Mouse (Mus musculus): ENCODE measurements around the gene Enpp3.

Gene Enpp3

DNA sequence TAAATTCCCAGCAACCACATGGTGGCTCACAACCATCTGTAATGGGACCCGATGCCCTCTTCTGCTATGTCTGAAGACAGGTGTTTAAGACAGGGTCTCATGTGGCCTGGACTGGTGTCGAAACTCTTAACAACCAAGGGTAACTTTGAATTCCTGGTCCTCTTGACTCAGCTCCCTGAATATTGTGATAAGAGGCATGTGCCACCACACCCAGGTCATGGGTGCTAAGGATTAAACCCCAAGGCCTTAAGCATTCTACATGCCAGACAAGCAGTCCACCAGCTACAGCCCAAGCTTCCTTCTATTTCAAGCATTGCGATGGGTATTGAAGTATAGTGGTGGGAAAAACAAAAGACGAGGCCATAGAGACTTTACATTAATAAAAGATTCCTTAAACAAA lies 14.5 kb downstream of the Enpp3 start:
- no peak for TF ChIP-seq GATA4 (IDR thresholded peaks at IDR 0.05; ENCODE audit: insufficient replicate concordance, low read length)

GRCm38 (mm10) chr10:24826130-24826529 lies 16.5 kb downstream of the Enpp3 start:
- TF ChIP-seq GATA4 (IDR thresholded peaks at IDR 0.05; ENCODE audit: insufficient replicate concordance, low read length) = no peak

- no peak for TF ChIP-seq GATA4 (IDR thresholded peaks at IDR 0.05; ENCODE audit: insufficient replicate concordance, low read length)
Observed at GRCm38 (mm10) chr10:24825456-24826081, 17.1 kb downstream of the Enpp3 start.

DNA sequence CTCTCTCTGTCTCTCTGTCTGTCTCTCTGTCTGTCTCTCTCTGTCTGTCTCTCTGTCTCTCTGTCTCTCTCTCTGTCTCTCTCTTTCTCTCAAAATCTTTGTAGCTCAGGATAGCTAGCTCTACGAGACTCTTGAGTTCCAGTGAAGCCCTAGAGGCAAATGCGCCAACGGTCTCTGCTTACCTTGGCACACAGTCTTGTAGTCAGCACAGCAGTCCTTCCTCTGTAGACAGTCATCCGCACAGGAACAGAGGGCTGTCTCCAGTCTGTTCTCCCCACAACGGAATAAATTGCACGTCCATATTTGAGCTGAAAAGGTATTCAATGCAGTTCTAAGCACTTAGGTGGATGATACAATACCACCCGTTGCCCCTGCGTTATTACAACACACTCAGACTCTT lies 18.0 kb downstream of the Enpp3 start:
- no peak for TF ChIP-seq GATA4 (IDR thresholded peaks at IDR 0.05; ENCODE audit: insufficient replicate concordance, low read length)

DNA sequence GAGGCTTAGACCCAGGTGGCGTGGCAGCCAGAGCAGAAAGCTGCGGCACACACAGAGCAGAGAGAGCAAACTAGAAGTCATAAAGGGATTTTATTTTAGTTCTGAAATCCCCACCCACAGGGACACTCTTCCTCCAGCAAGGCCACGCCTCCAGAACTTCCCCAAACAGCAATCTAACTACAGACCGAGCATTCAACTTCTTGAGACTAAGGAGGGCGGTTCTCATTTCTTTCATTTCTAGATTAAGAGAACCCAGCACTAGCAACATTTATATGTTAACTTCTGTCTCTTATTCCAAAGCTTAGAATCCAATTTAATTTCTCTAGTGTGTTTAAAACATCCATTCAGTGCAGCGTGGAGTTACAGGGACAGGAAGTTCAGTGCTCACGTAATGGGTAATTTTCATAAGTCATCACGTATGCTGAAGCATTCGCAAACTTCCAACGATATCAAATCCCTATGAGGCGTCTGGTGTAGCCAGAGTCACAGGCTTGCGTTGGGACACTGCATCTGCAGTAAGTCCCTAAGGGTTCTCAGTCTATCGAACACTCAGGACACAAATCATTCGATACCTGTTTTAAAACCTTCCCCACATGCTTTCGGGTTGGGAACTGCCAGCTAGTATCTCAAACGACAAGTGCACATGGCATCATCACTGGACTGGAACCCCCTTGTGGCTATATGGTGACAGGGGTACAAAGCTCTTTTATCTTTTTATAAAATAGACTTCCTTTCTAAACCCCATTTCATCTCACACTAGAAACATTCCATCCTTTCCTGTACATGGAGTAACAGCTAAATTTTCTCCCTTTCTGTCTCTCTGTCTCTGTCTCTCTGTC lies 18.7 kb downstream of the Enpp3 start:
- no peak for TF ChIP-seq GATA4 (IDR thresholded peaks at IDR 0.05; ENCODE audit: insufficient replicate concordance, low read length)

DNA sequence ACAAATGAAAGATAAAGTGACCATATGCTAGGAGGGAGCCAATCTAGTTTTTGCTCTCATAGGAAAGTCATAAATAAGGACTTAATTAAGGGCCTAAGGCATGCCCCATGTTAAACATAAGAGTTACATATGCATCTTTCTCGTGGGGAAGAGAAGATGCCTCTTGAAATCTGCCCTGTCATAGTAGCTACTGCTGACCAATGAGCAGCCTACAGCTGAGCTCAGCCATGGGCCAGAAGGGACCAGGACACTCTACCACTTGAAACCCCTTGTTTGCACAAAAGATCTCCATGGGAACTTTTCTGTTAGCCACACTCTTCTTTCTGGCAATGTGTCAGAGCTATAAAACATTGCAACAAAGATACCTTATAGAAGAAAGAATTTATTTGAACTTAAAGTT lies 19.4 kb downstream of the Enpp3 start:
- TF ChIP-seq GATA4 (IDR thresholded peaks at IDR 0.05; ENCODE audit: insufficient replicate concordance, low read length) = no peak

DNA sequence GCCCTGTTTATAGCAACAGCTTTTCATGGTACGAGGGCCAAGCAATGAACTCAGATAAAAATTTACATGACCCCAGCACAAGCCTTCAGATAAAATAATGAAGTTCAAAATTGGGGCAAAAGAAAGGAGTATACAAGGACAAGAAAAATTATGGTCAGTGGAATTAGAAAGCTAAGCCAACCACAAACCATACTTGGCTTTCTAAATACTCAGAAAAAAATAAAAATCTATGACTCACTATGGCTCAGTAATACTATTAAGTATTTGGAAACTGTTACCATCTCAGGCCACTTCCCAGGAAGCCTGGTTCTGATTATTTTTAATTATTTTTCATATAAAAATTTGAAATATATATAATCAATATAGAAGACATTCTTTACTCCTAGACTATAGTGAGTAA lies 19.8 kb downstream of the Enpp3 start:
- TF ChIP-seq GATA4 (IDR thresholded peaks at IDR 0.05; ENCODE audit: insufficient replicate concordance, low read length) = no peak

- no peak for TF ChIP-seq GATA4 (IDR thresholded peaks at IDR 0.05; ENCODE audit: insufficient replicate concordance, low read length)
Observed at GRCm38 (mm10) chr10:24821990-24822676, 20.5 kb downstream of the Enpp3 start.

DNA sequence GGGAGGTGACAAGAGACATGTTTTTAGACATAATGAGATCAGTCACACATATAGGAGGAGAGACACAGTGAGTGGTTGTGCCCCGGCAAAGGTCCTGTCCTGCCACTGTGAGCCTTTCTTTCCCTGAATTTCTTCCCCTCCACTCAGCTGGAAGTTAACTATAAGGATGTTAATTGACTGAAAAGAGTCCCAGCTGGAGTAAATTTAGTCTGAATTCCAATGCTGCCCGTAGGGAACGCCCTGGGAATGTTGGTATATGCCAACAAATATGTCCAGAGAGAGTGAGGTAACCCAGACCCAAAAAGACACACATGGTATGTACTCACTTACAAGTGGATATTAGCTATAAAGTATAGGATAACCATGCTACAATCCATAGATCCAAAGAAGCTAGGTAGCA lies 23.1 kb downstream of the Enpp3 start:
- TF ChIP-seq GATA4 (IDR thresholded peaks at IDR 0.05; ENCODE audit: insufficient replicate concordance, low read length) = no peak

- no peak for TF ChIP-seq GATA4 (IDR thresholded peaks at IDR 0.05; ENCODE audit: insufficient replicate concordance, low read length)
Observed at GRCm38 (mm10) chr10:24810639-24811038, 32.0 kb downstream of the Enpp3 start.

DNA sequence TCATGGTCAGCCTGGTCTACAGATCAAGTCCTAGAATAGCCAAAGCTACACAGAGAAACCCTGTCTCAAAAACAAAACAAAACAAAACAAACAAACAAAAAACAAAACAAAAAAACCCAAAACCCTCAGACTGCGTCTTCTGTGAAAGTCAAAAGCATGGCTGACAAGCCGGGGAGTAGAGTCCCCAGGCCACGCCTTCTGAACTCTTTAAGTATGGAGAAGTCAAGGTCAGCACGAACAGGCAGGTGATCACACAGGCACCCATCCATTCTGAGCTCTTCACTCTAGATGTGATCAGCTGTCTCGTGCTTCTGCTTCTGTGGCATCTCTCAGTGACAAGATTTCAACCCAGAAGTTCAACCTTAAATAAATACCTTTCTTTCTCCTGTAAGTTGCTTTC lies 35.9 kb downstream of the Enpp3 start:
- TF ChIP-seq GATA4 (IDR thresholded peaks at IDR 0.05; ENCODE audit: insufficient replicate concordance, low read length) = no peak

GRCm38 (mm10) chr10:24805876-24806275 lies 36.7 kb downstream of the Enpp3 start:
- TF ChIP-seq GATA4 (IDR thresholded peaks at IDR 0.05; ENCODE audit: insufficient replicate concordance, low read length) = no peak

GRCm38 (mm10) chr10:24805173-24805572 lies 37.5 kb downstream of the Enpp3 start:
- no peak for TF ChIP-seq GATA4 (IDR thresholded peaks at IDR 0.05; ENCODE audit: insufficient replicate concordance, low read length)

DNA sequence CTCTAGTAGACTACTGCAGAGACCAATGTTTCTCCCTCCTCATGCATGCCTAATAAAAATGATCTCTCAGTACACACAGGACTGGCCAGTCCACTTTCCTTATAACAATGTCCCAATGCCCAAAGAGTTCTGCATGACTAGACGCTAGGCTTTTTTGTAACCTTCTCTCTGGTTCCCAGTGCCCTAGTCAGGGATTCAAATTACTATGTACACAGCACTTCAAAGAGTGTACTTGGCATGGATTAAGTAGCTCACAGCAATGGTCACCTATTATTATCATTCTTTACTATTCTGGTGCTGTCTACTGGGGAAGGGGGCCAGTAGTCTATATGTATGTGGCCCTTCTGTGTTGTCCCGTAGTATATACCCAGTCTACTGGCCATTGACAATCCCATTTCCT lies 40.8 kb downstream of the Enpp3 start:
- TF ChIP-seq GATA4 (IDR thresholded peaks at IDR 0.05; ENCODE audit: insufficient replicate concordance, low read length) = no peak

- no peak for TF ChIP-seq GATA4 (IDR thresholded peaks at IDR 0.05; ENCODE audit: insufficient replicate concordance, low read length)
Observed at GRCm38 (mm10) chr10:24797246-24797645, 45.4 kb downstream of the Enpp3 start.

DNA sequence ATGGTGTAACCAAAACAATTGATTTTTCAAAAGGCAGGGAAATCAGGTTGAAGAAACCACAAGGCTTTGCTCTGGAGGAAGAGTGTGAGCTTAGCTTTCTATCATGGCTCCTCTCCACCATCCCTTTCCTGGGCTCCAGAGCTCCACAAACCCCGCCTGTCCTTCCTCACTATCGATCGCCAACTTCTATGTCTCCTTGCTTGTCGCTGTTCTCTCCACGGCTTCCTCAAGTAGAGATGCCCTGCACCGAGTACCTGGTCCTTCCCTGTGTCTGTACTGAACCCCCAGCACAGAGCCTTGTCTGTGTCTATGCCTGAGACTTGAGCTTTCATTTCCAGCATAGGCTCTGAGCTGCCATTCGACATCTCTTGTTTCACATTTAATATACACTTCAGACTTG lies 49.9 kb downstream of the Enpp3 start:
- TF ChIP-seq GATA4 (IDR thresholded peaks at IDR 0.05; ENCODE audit: insufficient replicate concordance, low read length) = no peak
